Mouse (Mus musculus): ENCODE results near the gene Vwc2. TPM values are rescaled to one million over a fixed set of nuclear protein-coding genes. Genes with fewer than 3 reads are reported as not detected.

The Vwc2 gene
- total RNA-seq (2021): 1 to 10 TPM; 5.3 TPM

DNA sequence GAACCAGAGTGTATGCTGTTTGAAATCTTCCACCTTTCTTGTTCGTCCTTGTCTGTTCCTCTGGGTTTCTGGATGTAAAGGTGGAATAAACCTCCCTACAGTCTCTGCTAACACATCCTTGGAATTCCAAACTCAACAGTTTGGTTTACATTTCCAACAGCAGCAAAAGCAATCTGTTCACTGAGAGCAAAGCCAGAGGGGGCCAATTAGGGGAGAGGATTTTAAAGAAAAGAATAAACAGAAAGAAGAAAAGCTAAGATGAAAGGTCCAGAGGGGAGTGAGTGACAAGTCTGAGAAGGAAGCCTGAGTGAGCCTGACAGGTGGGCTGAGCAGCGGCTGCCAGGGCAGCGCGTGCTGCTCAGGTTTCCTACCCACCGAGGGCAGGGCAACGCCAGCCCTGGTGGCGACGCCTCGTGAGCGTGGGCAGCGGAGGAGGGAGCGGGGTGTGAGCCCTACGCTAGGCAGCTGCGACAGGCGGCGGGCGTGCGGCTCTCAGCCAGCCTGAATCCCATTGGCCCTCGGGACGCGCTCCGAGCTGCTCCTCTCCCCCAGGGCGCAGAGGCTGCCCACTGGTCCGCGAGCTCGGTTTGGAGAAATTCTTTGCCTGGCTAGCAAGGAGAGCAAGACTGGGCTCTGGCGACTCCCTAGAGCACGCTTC is at the start of gene Vwc2:
Gene Vwc2, plus strand, starts transcription at position 648 of the 658 bp plus-strand sequence.
- peak; percentile 8 to 26 for DNase-seq (ENCODE audit: extremely low spot score in 1 of 2, low spot score in 1 of 2)

DNA sequence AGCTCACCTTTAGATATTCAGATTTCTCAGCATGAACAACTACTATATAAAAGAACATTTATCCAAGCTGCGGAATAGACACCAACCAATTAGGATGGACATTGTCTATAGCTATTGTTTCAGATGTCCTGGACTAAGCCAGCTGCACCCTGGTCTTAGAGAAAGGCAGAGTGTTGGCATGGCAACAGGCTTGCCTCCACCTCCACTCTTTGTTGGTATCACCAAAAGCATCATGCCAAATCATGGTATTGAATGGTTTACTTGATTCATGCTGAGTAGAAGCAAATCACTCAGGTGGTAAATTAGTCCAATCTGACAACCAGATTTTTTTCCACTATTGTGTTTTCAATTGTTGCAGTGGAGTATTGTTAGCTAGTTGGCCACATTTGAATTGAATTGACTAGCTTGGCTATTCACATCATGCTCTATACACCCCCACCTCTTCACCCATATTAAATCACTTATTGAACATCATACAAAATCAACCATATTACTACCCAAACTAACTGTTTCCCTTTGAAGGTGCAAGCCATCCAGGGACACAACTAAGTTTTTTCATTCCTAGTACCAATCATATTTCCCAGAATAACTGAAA is 25.8 kb upstream of the Vwc2 start:
- no peak for DNase-seq (ENCODE audit: extremely low spot score in 1 of 2, low spot score in 1 of 2)

DNA sequence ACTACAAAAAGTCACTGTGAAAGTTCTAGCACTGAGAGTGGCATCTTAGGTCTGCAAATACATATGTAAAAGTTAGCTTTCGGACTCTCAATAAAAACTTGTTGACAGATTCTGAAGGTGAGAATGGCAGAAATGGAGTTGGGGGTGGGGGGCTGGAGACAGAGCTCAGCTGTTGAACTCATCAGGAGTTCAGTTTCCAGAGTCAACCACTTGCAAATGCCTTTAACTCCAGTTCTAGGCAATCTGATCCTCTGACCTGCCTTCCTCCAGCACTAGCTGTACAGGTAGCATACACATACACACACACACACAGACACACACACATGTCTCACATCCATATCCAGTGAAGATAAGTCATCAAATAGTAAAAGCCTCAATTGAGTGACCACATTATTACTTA is 16.4 kb upstream of the Vwc2 start:
- no peak for DNase-seq (ENCODE audit: extremely low spot score in 1 of 2, low spot score in 1 of 2)

DNA sequence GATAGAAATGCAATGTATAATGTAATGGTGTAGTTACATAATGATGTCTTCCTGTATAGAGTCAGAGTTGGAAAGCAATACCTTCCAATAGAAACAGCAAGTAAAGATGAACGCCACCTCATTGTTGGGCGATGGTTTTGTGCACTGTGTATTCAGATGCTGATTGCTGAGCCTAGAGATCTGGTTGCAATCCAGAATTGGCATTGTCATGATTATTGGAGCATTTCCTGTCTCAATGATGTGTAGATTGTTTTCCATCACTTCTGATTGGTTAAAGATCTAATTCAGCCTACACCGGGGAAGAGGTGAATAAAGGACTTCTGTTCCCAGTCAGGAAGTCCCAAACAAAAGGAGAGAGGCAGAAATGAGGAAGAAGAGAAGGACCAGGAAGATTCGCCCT is 15.7 kb upstream of the Vwc2 start:
- no peak for DNase-seq (ENCODE audit: extremely low spot score in 1 of 2, low spot score in 1 of 2)

DNA sequence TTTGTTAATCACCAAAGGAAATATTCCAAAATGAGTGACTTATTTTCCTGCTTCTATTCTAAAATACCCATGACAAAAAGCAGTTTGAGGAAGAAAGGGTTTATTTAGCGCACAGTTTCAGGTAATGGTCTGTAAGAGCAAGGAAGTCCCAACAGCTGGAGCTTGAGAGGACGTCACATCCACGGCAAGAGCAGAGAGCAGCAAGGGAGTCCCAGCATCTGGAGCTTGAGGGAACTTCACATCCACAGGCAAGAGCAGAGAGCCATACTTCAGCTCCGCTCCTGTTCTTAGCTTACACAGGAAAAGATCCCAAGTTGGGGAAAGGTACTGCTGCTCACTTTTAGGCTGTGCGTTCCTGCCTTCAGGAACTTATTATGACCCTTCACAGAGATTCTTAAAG is 15.0 kb upstream of the Vwc2 start:
- no peak for DNase-seq (ENCODE audit: extremely low spot score in 1 of 2, low spot score in 1 of 2)

DNA sequence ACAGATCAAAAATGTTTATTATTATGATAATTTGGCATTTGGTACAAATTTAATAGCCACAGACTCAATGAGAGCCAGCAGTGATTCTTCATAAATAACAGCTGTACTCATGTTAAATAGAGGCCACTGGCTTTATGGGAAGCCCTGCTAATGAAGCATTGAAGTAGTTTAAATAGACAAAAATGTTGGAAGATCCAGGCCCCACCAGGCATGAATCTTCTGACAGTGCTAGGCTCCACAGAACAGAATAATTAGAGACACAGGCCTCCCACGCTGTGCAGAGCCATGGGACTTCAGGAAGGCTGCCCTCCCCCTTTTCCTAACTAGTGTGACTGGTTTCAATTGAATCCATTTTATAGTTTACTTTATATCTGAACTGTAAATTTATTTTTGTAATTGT is 11.8 kb upstream of the Vwc2 start:
- DNase-seq (ENCODE audit: extremely low spot score in 1 of 2, low spot score in 1 of 2): no peak

DNA sequence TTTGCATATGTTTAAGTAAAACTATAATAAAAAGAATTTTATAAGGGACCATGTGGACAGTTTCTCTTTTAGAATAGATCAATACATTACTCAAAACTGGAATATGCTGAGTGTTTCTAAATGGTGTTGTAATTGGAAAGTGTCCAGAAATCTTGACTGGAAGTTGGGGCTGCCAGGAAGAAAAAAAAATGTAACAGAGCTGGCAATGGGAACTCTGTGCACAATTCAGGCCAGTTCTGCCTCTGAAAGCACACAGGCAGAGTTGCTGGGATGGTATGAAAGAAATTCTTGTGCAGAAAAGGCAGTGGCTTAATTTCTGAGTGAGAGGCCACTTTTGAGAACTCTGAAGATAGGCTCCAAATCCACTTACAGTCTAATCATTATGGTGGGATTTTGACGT is 11.4 kb upstream of the Vwc2 start:
- DNase-seq (ENCODE audit: extremely low spot score in 1 of 2, low spot score in 1 of 2): no peak

DNA sequence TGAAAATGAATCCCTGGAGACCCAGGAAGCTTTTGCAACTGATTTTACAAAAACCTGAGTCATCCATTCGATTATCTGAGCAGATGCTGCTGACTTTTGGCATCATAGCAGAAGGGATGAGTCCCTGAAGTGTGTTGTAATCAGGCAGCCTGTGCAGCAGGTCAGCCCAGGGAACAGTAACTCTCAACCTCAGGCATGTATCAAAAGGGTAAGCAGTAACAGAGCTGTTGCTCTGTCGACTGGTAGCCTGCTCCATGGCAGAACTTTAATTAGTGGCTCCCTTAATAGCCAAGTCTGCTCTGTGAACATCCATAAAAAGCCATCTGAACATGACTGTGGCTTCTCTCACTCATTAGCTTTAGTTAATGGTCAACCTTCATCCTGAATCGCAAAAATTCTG is 5.1 kb upstream of the Vwc2 start:
- no peak for DNase-seq (ENCODE audit: extremely low spot score in 1 of 2, low spot score in 1 of 2)

DNA sequence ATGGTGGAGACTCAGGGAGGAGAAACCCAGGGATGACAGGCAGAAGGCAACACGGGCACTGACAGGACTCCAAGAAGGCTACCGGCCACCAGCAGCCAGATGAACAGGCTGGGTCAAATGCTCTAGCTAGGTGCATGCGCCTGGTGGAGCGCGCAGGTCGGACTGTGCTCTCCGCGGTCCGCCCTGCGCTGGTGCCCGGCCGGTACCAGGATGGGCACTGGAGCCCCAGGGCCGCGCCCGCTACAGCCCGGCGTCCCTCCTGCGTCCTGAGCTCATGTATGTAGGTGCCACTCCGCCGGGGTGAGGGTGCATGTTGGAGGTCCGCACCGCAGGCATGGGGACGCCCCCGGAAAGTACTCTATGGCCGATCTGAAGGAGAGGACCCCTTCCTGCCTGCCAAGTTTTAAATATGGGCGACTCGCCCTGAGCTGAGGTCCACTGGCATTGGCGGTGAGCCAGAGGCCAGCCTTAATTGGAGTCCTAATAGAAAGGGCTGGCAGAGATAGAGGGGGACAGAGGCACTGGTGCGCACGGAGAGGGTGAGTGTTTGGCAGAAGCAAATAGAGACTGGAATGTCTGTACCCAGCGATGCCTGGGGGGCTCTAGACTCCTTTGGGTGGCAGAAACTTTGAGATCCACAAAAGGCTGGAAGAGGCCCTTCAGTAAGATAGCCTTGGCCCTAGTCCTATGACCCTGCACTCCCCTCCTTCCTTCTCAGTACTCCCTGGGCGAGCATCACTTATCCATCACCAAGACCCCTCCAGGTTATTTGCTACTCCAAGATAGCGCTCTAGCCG is 409 bp downstream of the Vwc2 start:
- no peak for DNase-seq (ENCODE audit: extremely low spot score in 1 of 2, low spot score in 1 of 2)

DNA sequence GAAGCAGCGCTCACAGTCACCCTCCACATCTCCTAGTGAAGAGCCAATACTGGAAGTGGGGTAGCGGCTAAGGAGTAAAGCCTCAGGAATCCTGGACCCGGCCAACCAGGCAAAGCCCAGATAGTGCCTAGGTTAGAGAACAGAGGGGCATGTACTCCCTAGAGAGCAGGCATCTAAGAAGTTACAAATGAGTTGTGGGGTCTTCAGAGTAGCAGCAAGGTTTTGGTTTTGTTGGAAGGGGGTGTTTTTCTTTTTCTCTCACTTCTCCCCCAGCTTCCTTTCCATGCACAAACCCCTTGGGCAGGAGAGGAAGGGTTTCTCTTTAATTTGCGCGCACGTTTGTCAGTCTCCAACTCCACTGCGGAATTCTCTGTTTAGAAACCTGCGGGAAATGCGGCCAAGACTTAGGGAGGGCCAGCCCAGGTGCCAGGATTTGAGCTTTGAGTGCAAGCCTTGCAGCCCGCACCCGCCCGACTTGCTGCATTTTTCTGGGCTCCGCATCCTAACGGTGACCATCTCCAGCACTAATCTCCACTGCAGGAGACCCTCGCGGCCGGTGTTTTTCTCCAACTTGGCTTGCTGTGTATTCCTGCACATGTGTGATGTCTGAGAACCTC is 1.1 kb downstream of the Vwc2 start:
- no peak for DNase-seq (ENCODE audit: extremely low spot score in 1 of 2, low spot score in 1 of 2)

DNA sequence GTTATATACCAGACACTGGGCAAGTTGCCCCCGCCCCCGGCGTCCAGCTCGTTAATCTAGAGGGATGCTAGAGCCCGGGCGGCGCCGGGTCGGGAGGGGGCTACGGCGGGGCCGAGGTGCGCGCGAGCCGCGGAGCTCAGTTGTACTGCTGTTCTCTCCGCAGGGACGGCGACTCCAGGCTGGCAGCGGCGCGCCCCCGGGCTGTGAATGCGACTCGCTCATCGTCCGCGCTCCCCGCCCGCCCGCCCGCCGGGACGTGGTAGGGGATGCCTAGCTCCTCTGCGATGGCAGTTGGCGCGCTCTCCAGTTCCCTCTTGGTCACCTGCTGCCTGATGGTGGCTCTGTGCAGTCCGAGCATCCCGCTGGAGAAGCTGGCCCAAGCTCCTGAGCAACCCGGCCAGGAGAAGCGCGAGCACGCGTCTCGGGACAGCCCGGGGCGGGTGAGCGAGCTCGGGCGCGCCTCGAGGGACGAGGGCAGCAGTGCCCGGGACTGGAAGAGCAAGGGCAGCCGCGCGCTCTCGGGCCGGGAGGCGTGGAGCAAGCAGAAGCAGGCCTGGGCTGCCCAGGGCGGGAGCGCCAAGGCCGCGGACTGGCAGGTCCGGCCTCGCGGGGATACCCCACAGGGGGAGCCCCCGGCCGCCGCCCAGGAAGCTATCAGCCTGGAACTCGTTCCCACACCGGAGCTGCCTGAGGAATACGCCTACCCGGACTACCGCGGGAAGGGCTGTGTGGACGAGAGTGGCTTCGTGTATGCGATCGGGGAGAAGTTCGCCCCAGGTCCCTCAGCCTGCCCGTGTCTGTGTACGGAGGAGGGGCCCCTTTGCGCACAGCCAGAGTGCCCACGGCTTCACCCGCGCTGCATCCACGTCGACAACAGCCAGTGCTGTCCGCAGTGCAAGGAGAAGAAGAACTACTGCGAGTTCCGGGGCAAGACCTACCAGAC is 1.9 kb downstream of the Vwc2 start:
- DNase-seq (ENCODE audit: extremely low spot score in 1 of 2, low spot score in 1 of 2): peak; percentile 16 to 20

DNA sequence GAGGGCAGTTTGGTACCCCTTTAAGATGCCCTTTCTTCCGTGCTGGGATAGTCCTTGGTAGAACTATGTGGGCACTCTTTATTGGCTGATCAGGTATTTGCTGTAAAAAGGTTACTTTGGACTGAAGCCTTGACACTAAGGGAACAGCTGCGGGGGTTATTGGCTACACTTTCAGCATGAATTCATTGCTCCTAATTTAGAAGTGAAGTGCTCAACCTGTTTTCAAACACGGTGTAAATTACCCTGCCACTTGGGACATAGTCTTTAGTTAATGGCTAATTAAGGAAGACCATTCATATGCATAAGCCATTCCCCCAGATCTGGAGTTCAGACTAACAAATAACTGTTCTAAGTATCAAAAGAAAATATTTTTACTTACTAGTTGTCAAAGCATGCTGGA is 2.7 kb downstream of the Vwc2 start:
- no peak for DNase-seq (ENCODE audit: extremely low spot score in 1 of 2, low spot score in 1 of 2)

DNA sequence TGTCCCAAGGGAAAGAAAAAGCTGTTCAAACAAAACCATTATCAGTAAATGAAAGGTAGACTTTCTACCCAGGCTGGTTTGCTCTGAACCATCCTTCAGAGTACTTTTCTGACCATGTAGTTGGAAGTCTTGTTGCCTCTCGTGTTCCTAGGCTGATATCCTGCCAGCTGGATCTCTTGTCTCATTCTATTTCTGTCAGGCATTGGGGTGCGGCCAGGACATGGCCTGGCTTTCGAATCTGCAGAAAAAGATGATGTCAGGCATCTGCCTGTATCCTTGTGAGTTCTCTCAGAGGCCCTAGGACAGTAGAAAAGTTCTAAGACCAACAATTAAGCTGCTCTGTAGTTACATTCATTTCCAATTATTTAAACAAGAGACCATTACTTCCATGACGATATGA is 8.8 kb downstream of the Vwc2 start:
- no peak for DNase-seq (ENCODE audit: extremely low spot score in 1 of 2, low spot score in 1 of 2)

DNA sequence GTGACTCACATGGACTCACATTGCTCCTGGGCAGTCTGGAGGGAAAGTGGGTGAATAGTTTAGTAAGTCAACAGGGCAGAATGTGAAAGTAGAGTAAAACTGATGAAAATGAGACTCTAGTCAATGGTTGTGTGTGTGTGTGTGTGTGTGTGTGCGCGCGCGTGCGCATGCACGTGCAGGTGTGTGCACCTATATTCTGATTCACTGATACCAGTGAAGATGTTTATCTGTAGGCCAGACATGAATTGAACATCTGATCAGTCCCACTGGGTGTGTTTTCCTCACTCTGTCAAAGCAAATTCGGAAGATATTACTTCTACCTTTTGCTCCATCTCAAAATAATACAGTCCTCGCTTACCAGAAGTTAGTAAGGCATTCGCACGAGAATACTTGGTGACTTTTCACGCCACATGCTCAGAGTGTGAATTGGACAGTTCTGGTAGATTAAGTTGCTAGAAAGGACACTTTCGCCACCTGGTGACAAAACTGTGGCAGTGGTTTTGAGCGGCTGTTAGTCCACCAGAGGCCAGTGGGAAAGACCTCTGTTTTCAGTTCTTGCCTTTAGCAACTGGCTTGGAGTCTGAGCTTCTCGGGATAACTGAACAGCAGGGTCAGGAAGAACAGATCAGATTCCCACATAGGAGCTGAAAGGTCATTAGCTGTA is 17.5 kb downstream of the Vwc2 start:
- DNase-seq (ENCODE audit: extremely low spot score in 1 of 2, low spot score in 1 of 2): peak in 1 of 2 experiments; percentile 50

DNA sequence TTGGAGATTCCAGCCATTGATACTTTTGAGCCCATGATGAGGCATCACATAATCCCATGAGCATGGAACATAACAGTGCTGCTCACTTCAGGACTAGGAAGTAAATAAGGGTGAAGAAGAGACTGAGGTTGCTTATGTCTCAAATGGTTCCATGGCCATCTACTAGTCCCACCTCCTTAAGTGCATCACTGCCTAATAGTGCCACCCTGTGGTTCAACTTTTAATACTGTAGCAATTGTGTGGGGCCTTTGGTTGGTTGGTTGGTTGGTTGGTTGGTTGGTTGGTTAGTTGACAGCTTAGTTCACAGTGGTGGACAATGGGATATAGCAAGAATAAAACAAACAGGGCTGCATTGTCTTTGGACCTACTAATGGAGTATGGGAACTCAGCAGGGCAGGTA is 26.6 kb downstream of the Vwc2 start:
- DNase-seq (ENCODE audit: extremely low spot score in 1 of 2, low spot score in 1 of 2): no peak

DNA sequence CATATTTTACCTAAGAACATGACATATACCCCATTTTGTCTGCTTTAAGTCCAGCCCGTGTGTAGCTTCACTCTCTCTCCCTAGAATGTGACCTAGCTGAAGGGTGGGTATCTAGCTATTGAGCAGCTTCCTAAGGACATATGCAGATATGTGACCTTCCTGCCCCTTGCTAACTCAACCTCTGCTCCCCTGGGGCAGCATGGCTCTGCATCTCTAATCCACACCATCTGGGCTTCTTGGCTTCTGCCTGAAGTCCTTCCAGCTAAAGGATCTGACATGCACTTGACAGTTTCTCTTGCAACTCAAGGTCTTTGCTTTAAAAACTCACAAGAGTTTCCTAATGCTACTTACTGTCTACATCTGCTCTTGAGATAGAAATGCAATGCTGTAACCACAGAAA is 38.7 kb downstream of the Vwc2 start:
- no peak for DNase-seq (ENCODE audit: extremely low spot score in 1 of 2, low spot score in 1 of 2)

DNA sequence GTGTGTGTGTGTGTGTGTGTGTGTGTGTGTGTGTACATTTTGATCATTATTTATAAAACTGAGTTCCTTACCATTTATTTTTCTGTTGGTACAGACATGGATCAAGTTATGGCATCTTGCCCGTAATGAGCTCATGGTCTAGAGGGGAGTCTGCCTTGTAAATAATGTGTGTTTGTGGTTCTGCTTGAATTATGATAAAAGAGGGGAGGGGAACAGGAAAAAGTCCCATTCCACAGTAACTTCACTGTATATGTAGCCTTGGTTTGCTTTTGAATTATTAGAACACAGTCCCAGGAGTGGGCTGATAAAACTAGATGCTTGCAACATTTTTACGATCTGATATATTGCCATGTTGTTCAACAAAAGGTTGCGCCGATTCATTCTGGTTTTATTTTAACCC is 57.4 kb downstream of the Vwc2 start:
- no peak for DNase-seq (ENCODE audit: extremely low spot score in 1 of 2, low spot score in 1 of 2)

DNA sequence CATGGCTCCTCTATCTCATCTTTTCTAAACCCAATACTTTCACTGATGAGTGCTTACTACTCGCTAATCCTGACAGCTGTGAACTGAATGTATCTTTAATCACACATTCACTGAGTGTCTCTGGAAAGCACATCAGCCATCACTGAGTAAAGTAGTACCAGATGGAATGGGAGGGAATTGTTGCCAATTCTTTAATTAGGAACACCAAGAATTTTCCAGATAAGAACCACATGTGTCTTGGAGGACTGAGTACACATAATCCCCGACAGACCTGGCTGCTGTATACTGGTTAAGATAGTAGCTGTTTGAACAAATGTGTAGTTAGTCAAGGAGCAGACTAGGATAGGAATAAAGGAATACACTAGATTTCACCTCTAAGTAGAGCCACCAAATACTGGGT is 61.2 kb downstream of the Vwc2 start:
- DNase-seq (ENCODE audit: extremely low spot score in 1 of 2, low spot score in 1 of 2): no peak

DNA sequence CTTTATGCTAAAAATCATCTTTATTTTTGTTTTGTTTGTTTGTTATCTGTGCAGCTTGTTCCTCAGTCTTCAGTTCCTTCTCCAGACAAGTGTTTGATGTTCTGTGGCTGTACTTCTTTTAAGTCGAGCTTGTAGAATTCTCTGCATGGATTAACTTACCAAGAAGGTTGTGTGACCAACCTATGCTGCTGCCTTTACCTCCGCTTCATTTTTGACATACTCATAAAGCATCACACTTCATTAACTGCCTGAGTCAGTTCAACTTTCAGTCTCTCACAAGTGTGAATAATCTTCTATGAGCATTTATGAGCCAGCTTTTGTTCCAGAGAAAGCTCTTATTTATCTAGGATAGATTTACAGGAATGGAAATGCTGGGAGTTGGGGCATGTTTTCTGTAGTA is 68.7 kb downstream of the Vwc2 start:
- DNase-seq (ENCODE audit: extremely low spot score in 1 of 2, low spot score in 1 of 2): no peak

DNA sequence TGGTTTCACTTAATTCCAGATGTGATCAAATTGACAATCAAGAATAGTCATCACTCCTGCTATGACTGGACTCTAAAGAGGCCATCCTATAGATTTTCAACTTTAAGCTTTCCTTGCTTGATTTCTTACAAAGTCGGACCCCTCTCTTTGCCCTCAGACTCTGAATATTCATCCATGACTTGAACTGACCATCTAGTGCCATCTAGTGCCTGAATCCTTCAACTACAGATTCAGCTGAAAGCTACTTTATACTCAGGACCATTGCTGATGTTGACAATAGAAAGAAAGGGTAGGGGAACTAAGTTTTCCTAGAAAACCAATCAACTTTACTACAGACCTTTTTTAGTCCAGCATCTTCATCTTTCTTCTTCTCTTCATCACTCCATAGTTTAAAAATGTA is 109.1 kb downstream of the Vwc2 start:
- DNase-seq (ENCODE audit: extremely low spot score in 1 of 2, low spot score in 1 of 2): no peak

Data from layer of hippocampus, postnatal 25 days (tissue).